Mouse (Mus musculus): ENCODE measurements around the gene Jak1.

DNA sequence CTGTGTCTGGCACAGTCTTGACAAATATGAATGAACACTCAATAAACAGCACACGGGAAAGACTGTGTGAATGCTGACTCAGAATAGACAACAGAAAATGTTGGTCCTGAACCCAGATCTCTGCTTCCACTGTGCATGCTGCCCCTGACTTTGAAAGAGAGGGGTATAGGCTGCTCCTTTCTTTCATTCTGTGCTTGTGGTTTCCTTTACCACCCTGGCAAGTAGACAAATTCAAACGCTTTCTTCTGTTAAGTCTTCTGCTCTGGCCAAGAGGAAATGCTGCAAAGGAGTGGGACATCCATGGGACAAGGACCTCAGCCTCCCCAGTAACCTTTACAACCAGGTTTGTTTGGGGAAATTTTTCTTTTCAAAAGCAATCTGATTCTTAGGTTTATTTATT lies 57.6 kb downstream of the Jak1 start:
- TF ChIP-seq HCFC1 (IDR thresholded peaks at IDR 0.05; ENCODE audit: borderline replicate concordance, insufficient read depth, low read length) = no peak
- TF ChIP-seq MAFK (IDR thresholded peaks at IDR 0.05; ENCODE audit: insufficient read depth, low read depth, low read length) = no peak
- TF ChIP-seq ZC3H11A (IDR thresholded peaks at IDR 0.05; ENCODE audit: borderline replicate concordance, low read depth, low read length) = no peak
